Mouse (Mus musculus) erythroblast, embryonic 14.5 days (primary cell): ENCODE results near the gene Actr3.

Experiments used
- GATA1 ChIP-seq: IDR thresholded peaks from 2 replicates; pipeline ENCODE4 v1.6.1; 2012; ENCODE audit warnings: low read length, inconsistent platforms, mixed read lengths
- TAL1 ChIP-seq: IDR thresholded peaks from 3 replicates; pipeline ENCODE4 v1.6.1; 2012; ENCODE audit warnings: low read length, inconsistent platforms, mixed read lengths

DNA sequence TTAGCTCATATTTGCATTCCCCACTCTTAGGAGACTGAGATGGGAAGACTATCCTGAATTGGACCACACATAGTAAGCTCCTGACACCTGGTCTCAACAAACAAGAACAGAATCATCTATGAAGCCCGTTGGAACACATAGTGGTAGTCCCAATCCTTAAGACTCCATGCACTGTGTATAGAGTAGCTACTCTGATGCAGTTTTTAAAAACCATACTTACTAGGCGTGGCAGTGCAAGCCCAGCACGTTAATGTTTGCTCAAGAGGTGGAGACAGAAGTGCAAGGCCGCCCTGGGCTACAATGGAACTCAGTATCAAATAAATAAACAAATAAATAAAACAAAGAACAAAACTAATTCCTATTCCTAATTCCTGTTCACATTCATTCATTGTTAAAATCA, 5.5 kb downstream of the Actr3 start:
- TF ChIP-seq GATA1 (no peak), TAL1 (no peak)
